Mouse (Mus musculus) heart, postnatal 0 days (tissue): Measurements from ENCODE around the gene Zfp872.

Source experiments
- CTCF ChIP-seq: IDR thresholded peaks from 2 replicates; pipeline ENCODE4 v1.5.1; 2016; ENCODE audit warnings: antibody characterized with exemption, control low read depth, low read depth
- EP300 ChIP-seq: IDR thresholded peaks from 2 replicates; pipeline ENCODE4 v1.6.1; 2016; ENCODE audit warnings: antibody characterized with exemption, low read depth

DNA sequence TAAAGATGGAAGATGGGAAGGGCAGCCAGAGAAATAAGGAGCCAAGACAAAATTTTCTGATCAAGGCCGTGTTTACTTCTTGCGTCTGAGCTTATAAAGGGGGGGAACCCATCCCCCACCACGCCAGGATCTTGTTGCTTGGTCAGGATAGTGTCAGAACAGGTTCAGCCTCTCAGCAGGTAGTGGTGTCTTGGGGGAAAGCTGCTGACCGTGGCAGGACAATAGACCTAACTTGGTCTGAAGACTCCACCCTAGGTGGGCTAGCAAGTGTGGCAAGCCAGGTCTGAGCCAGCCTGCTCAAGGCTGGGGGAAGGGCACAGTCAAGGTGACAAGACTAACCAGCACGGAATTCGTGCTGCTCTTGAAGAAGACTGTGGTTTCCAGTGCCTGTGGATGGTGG is 26.6 kb upstream of the Zfp872 start:
- TF ChIP-seq EP300 (no peak), CTCF (no peak)
